Mouse (Mus musculus): ENCODE measurements around the gene Tmem183a. TPM values are rescaled to one million over a fixed set of nuclear protein-coding genes. Genes with fewer than 3 reads are reported as not detected.

Tmem183a gene
- total and polyA plus RNA-seq, 3 experiments = 41.5 to 73.6 (median 61.1) TPM

DNA sequence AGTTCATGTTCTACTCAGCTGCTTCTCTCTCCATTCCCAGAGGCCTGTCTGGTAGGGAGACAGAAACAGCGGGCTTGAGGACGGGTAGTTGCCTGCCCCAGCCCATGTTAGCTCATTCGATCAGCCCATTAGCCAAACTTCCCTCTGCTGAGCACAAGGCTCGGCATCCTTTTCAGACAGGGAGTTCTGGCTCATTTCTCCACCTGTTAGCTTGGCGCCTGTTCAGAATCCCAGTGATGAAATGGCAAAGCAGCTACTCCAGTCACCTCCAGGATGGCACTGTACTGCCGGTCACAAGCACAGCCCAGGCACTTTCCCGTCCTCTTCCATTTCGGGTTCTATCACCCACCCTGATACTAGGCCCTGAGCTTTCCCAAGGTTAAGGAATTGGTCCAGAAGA lies 64.5 kb downstream of the Tmem183a start:
- Histone ChIP-seq H3K4me1 (ENCODE audit: control insufficient read depth in 1 of 2, insufficient read depth in 2 of 2) (peaks cover 0 to 16% of the 10 kb centered on the region in 2 experiments; a peak in 2 of 4 replicates), H3K27ac (ENCODE audit: insufficient read depth, low read depth) (no peak overlapping the region), H3K36me3 (replicated peaks in 1 of 2; ENCODE audit: control insufficient read depth in 1 of 2, insufficient read depth in 1 of 2, low read length in 1 of 2) (peaks cover 0 to 15% of the 10 kb centered on the region in 2 experiments), H3K27me3 (replicated peaks) (no peaks in the 10 kb centered on the region), H3K9me3 (replicated peaks; ENCODE audit: low read length) (peaks cover 5% of the 10 kb centered on the region), H3K4me2 (ENCODE audit: insufficient read depth, low read depth, poor library complexity, severe bottlenecking) (no peak overlapping the region), H3K4me3 (replicated peaks in 1 of 3; ENCODE audit: low read depth in 2 of 3, low read length in 2 of 3, poor library complexity in 1 of 3) (no peak overlapping the region), H3K79me2 (replicated peaks; ENCODE audit: control insufficient read depth, extremely low read depth, insufficient read depth, poor library complexity, severe bottlenecking) (no peaks in the 10 kb centered on the region), H3K9ac (ENCODE audit: insufficient read depth, low read depth) (no peak overlapping the region)
- TF ChIP-seq MEF2A (IDR thresholded peaks at IDR 0.05; ENCODE audit: borderline replicate concordance, low read depth, low read length) (no peak), ZC3H11A (IDR thresholded peaks at IDR 0.05; ENCODE audit: low read depth, low read length) (no peak), RAD21 (IDR thresholded peaks at IDR 0.05; ENCODE audit: low read depth, low read length) (no peak), PAX5 (IDR thresholded peaks at IDR 0.05; ENCODE audit: low read length) (no peak), SMC3 (IDR thresholded peaks at IDR 0.05; ENCODE audit: low read depth, low read length) (no peak), KAT2A (IDR thresholded peaks at IDR 0.05; ENCODE audit: insufficient replicate concordance, low read length) (no peak), CHD2 (IDR thresholded peaks at IDR 0.05; ENCODE audit: low read length) (no peak), NRF1 (IDR thresholded peaks at IDR 0.05; ENCODE audit: low read depth, low read length) (no peak), UBTF (IDR thresholded peaks at IDR 0.05; ENCODE audit: low read depth, low read length) (no peak), TCF12 (IDR thresholded peaks at IDR 0.05; ENCODE audit: low read depth, low read length) (no peak), MXI1 (IDR thresholded peaks at IDR 0.05; ENCODE audit: low read depth, low read length) (no peak), POLR2A (IDR thresholded peaks at IDR 0.05; ENCODE audit: low read depth, low read length) (no peak), MYC (IDR thresholded peaks at IDR 0.05; ENCODE audit: low read depth, low read length) (no peak), USF1 (IDR thresholded peaks at IDR 0.05; ENCODE audit: low read depth, low read length) (no peak), ZMIZ1 (IDR thresholded peaks at IDR 0.05; ENCODE audit: low read depth, low read length) (no peak), SIN3A (IDR thresholded peaks at IDR 0.05; ENCODE audit: low read length) (no peak), EP300 (IDR thresholded peaks at IDR 0.05; ENCODE audit: low read length) (no peak), GABPA (IDR thresholded peaks at IDR 0.05; ENCODE audit: insufficient replicate concordance, low read depth, low read length) (no peak)
- no peak for DNase-seq (ENCODE audit: extremely low read depth)
- in situ Hi-C loops (cut with MboI; ENCODE audit: low pct_ligation_motif_present, low pct_unique_long_range_greater_than_20kb, low sequenced_read_pairs) (loop anchor here (10.0 kb wide), 2 partner anchors 52 to 102 kb away; partner anchors contain the start of gene Mybph), dilution Hi-C loops (cut with MboI; ENCODE audit: extremely low pct_ligation_motif_present, extremely low pct_unique_long_range_greater_than_20kb, low sequenced_read_pairs) (no loop called here)

Other genes starting within 250 kb of the Tmem183a start
- 1.5 and 1.7 TPM in 2 replicates for gene Chil1, start 179.8 kb downstream of the Tmem183a start, total RNA-seq (2012; rRNA removed)
- gene Chil1, start 179.8 kb downstream of the Tmem183a start, total RNA-seq (2014; rRNA removed) = 6.1 and 6.3 TPM in 2 replicates
- 6.7 and 10.2 TPM in 2 replicates for gene Chil1, start 179.8 kb downstream of the Tmem183a start, polyA plus RNA-seq (2012; ENCODE audit: insufficient read length, low read depth)
- gene Mybph, start 168.5 kb downstream of the Tmem183a start, total RNA-seq (2012; rRNA removed) = 0.25 TPM in 2 replicates
- 0.51 and 0.62 TPM in 2 replicates for gene Mybph, start 168.5 kb downstream of the Tmem183a start, total RNA-seq (2014; rRNA removed)
- gene Mybph, start 168.5 kb downstream of the Tmem183a start, polyA plus RNA-seq (2012; ENCODE audit: insufficient read length, low read depth) = 2.4 and 3.0 TPM in 2 replicates
- not detected in 2 replicates for gene Adora1, start 126.5 kb downstream of the Tmem183a start, total RNA-seq (2012; rRNA removed)
- gene Adora1, start 126.5 kb downstream of the Tmem183a start, total RNA-seq (2014; rRNA removed) = not detected in 2 replicates
- 0.10 and 0.20 TPM in 2 replicates for gene Adora1, start 126.5 kb downstream of the Tmem183a start, polyA plus RNA-seq (2012; ENCODE audit: insufficient read length, low read depth)
- not detected in 2 replicates for gene Myog, start 72.0 kb downstream of the Tmem183a start, total RNA-seq (2012; rRNA removed)
- not detected in 2 replicates for gene Myog, start 72.0 kb downstream of the Tmem183a start, total RNA-seq (2014; rRNA removed)
- not detected in 2 replicates for gene Myog, start 72.0 kb downstream of the Tmem183a start, polyA plus RNA-seq (2012; ENCODE audit: insufficient read length, low read depth)
- 0.21 and 0.30 TPM in 2 replicates for gene Ppfia4, start 29.1 kb downstream of the Tmem183a start, total RNA-seq (2012; rRNA removed)
- 1.2 and 1.8 TPM in 2 replicates for gene Ppfia4, start 29.1 kb downstream of the Tmem183a start, total RNA-seq (2014; rRNA removed)
- 5.1 and 5.4 TPM in 2 replicates for gene Ppfia4, start 29.1 kb downstream of the Tmem183a start, polyA plus RNA-seq (2012; ENCODE audit: insufficient read length, low read depth)
- gene 4933406M09Rik, start 24.0 kb upstream of the Tmem183a start, total RNA-seq (2012; rRNA removed) = not detected in 2 replicates
- gene 4933406M09Rik, start 24.0 kb upstream of the Tmem183a start, total RNA-seq (2014; rRNA removed) = not detected in 2 replicates
- gene 4933406M09Rik, start 24.0 kb upstream of the Tmem183a start, polyA plus RNA-seq (2012; ENCODE audit: insufficient read length, low read depth) = not detected in 2 replicates
- gene Cyb5r1, start 43.6 kb upstream of the Tmem183a start, total RNA-seq (2012; rRNA removed) = 25.2 and 38.1 TPM in 2 replicates
- 17.5 and 18.6 TPM in 2 replicates for gene Cyb5r1, start 43.6 kb upstream of the Tmem183a start, total RNA-seq (2014; rRNA removed)
- 43.6 and 44.3 TPM in 2 replicates for gene Cyb5r1, start 43.6 kb upstream of the Tmem183a start, polyA plus RNA-seq (2012; ENCODE audit: insufficient read length, low read depth)
- gene Adipor1, start 53.4 kb upstream of the Tmem183a start, total RNA-seq (2012; rRNA removed) = 58.4 and 64.1 TPM in 2 replicates
- gene Adipor1, start 53.4 kb upstream of the Tmem183a start, total RNA-seq (2014; rRNA removed) = 83.7 and 94.0 TPM in 2 replicates
- 65.3 and 70.8 TPM in 2 replicates for gene Adipor1, start 53.4 kb upstream of the Tmem183a start, polyA plus RNA-seq (2012; ENCODE audit: insufficient read length, low read depth)
- gene Klhl12, start 93.6 kb upstream of the Tmem183a start, total RNA-seq (2012; rRNA removed) = 17.6 and 18.2 TPM in 2 replicates
- gene Klhl12, start 93.6 kb upstream of the Tmem183a start, total RNA-seq (2014; rRNA removed) = 20.6 and 20.8 TPM in 2 replicates
- 17.5 and 19.1 TPM in 2 replicates for gene Klhl12, start 93.6 kb upstream of the Tmem183a start, polyA plus RNA-seq (2012; ENCODE audit: insufficient read length, low read depth)
- gene Rabif, start 132.7 kb upstream of the Tmem183a start, total RNA-seq (2012; rRNA removed) = 12.5 and 14.6 TPM in 2 replicates
- 22.4 and 23.4 TPM in 2 replicates for gene Rabif, start 132.7 kb upstream of the Tmem183a start, total RNA-seq (2014; rRNA removed)
- gene Rabif, start 132.7 kb upstream of the Tmem183a start, polyA plus RNA-seq (2012; ENCODE audit: insufficient read length, low read depth) = 17.2 and 22.9 TPM in 2 replicates
- gene Mgat4e, start 187.7 kb upstream of the Tmem183a start, total RNA-seq (2012; rRNA removed) = 0.08 TPM in 1 of 2 replicates, not detected in the other
- gene Mgat4e, start 187.7 kb upstream of the Tmem183a start, total RNA-seq (2014; rRNA removed) = not detected in 2 replicates
- gene Mgat4e, start 187.7 kb upstream of the Tmem183a start, polyA plus RNA-seq (2012; ENCODE audit: insufficient read length, low read depth) = not detected in 2 replicates
- gene Kdm5b, start 198.2 kb upstream of the Tmem183a start, total RNA-seq (2012; rRNA removed) = 8.9 and 14.3 TPM in 2 replicates
- gene Kdm5b, start 198.2 kb upstream of the Tmem183a start, total RNA-seq (2014; rRNA removed) = 1.8 and 1.9 TPM in 2 replicates
- 4.1 and 5.8 TPM in 2 replicates for gene Kdm5b, start 198.2 kb upstream of the Tmem183a start, polyA plus RNA-seq (2012; ENCODE audit: insufficient read length, low read depth)

All from CH12.LX (cell line).